Mouse (Mus musculus) lung, postnatal 10 days (tissue): ENCODE results near the gene Hoxa3.
A peak's percentile ranks its signal among the peaks of the same experiment; 100 is the strongest.

Experiments used
- DNase-seq: peaks from one replicate; pipeline ENCODE4 v3.0.0; 2021

The Hoxa3 gene

DNA sequence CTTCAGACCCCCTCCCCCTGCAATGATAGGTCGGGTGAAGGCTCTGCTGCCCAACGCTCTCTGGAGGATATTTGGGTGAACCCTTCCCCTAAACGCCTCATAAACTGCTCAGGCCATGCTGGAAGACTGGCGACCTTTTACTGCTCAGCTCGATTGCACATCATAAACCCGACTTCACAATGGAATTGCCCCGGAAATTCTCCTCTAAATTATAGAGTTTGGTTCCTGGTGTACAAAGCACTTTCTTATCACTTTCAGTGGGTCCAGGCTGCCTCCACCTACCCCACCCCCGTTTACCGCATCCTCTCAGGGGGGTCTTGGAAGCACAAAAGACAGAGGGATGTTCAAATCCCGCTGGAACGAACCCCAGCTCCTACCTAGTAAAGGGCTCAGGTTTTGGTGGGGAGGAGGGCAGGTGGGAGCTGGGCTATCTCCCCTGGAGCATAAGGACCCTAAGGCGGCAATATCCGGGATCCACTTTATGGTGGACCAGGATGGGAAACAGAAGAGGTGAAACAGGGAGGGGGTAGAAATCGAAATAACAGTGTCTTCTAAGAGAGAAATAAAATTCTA is 5.6 kb upstream of the Hoxa3 start:
- no peak for DNase-seq

DNA sequence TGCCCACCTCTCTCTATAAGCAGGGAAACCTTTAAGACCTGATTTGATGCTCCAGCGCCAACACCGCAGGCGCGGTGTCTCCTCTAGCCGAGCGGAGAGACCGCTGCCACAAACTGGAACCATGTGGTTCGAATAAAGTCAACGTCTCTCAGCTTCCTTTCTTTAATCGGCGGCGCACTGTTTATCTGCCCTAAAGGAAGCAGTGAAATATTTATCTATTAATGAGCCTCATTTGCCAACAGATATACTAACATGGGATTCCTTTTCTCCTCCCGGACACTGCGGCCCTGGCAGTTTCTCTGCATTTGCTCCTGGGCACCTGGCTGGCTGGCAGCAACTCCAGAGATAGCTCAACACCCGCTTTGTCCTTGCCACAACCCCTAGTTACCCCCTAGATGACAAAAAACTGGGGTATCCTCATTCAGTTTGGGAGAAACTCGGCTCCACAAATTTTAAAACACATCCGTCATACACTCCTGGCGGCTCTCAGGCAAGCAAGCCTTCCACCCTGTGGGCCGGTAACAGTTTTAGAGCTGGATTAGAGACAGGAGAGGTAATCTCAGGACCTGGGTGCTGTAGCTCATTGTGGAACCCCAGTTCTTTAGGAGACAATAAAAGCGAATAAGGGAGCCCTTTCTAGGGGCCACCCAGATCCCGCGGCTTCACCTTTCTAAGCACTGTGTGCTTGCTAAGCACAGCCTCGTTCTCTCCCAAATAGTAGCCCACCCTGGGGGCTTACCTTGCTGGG is 4.9 kb upstream of the Hoxa3 start:
- DNase-seq = no peak

DNA sequence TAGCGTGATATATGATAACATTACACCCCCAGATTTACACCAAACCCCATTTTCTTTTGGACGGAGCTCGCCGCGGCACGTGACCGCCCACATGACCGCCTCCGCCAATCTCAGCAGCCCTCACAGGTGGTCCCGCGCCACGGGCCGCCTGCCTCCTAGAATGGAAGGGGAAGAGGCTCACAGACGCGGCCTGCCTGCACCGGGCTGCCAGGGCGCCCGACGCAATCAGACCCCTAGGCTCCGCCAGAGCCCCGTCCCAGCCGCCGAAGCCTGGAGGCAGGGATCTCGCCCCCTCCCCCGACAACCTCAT is 4.3 kb upstream of the Hoxa3 start:
- peak; percentile 79 for DNase-seq

DNA sequence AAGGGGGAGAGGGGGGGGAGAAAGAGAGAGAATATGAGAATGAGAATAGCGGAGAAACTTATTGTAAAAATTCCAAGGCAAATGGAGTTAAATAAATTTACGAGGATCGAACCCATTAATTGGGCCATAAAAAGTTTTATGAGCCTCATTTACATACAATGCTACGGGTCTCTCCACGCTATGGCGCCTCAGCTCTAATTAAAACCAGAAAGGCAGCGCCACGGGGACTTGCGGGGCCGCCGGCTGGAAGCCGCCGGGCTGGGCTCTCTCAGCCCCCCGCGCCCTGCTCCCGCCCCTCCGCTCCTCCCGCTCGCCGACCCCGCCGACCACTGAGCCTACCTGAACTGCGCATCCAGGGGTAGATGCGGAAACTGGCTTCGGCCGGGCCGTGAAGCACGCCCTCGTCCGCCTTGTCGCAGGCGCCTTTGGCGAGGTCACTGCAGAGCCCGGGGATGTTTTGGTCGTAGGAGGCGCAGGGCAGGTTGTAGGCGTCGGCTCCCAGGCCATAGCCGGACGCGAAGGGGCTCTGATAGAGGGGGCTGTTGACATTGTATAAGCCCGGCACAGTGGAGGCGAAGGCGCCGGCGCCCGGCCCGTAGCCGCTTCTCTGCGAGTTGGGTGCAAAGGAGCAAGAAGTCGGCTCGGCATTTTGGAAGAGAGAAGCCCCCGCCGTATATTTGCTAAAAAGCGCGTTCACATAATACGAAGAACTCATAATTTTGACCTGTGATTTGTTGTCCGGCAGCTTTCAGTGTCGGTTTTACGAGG is 3.7 kb upstream of the Hoxa3 start:
- no peak for DNase-seq

DNA sequence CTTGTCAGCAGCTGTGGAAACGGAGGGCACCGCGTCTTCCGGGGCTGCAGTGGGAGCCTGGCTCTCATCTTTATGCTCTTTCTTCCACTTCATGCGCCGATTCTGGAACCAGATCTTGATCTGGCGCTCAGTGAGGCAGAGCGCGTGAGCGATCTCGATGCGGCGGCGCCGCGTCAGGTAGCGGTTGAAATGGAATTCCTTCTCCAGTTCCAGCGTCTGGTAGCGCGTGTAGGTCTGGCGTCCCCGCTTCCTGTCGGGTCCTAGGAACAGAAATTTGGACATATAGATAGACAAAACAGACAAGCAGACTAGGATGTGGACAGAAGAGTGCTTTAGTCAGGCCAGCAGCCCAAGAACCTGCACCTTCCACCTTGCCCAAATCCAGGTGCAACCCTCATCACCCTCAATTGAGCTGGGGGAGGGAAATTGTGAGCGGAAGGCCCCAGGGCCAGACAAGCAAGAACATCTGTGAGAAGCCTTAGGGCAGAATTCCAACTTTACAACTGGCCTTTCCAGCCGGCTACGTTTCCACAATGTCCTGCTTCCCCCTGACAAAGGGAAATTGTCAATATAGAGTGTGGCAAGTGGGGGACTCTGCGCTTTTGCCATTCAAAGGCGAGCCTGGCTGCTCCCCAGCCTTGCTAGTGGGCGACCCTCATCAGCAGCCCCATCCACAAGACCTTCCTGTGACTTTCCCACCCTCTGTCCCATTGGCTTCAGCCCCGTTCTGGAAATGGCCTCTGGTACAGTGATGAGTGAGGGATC is 2.8 kb upstream of the Hoxa3 start:
- DNase-seq = no peak

DNA sequence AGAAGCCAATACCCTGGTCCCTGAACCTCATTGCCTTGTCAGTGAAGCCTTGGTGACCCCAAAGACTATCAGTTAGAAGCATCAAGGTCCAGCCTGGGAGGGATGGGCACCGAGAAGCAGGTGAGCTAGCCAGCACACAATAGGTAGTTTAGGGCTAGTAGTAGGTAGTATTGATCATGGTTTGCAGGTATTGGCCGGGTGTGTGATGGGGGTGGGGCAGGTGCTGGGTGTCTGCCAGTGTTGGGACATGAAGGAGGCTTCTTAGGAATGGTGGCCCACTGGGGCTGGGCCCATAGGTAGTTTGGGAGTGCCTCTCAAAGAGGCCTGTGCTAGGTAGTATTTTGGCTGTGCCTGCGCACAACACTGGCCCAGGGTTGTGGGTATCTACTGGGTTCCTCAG is 1.9 kb upstream of the Hoxa3 start:
- DNase-seq = no peak

DNA sequence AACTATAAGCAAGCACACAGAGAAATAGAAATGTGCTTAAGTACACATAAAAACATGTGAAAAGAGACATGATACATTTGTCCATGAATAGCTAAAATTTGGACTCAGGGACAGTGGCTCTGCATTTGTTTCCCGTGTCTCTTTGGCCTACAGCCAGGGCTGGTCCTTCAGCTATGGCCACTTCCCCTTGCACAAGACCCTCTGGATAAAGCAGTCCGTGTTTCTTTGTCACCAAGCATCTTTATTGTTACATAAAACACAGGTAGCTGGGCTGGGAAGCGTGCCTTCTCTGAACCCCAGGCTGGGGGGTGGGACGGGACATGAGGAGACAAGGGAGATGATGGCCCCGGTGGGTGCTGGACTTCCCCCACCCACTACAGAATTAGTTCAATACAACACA is 1.1 kb upstream of the Hoxa3 start:
- DNase-seq = no peak

DNA sequence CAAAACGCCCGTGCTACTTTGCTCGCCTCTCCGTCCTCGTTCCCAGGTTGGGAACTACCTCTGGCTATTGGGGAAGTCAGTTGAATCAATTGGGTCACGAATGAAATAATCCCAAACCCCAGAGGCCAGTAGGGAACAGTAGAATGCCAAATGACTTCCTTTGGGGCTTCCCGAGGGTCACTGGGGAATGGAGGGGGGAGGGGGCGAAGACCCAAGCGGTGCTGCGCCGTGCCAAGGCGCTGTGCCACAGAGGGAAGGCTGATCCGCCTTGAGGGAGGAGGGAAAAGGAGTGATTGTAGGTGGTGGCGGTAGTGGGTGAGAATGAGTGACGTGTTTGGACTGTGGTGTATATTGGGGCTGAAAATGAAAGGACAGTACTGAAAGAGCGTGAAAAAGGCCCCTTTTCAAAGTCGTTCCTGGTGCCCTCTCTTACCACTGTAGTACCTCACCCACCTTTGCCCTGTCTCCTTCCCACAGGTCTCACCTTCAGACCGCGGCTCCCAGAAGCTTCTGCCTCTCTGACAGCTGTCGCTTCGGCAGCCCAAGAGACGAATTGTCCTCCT is 499 bp downstream of the Hoxa3 start:
- DNase-seq = peak; percentile 46

DNA sequence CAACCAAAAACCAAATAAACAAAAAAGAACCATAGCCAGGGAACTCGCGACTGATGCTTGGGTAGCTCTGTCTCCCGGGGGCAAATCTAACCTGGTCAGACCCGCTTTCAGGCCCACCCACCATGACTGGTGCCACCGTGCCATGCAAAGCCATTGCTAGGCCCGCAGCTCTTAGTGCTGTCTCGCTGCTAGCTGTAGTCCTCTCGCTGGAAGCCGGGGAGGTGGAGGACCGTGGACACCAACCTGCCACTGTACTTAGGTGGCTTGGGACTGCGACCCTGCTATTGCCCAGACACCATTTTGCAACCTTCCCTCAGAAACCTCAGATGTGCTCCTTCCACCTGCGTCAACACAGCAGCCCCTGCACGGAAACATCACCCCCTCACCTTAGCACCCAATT is 1.2 kb downstream of the Hoxa3 start:
- peak; percentile 15 for DNase-seq

DNA sequence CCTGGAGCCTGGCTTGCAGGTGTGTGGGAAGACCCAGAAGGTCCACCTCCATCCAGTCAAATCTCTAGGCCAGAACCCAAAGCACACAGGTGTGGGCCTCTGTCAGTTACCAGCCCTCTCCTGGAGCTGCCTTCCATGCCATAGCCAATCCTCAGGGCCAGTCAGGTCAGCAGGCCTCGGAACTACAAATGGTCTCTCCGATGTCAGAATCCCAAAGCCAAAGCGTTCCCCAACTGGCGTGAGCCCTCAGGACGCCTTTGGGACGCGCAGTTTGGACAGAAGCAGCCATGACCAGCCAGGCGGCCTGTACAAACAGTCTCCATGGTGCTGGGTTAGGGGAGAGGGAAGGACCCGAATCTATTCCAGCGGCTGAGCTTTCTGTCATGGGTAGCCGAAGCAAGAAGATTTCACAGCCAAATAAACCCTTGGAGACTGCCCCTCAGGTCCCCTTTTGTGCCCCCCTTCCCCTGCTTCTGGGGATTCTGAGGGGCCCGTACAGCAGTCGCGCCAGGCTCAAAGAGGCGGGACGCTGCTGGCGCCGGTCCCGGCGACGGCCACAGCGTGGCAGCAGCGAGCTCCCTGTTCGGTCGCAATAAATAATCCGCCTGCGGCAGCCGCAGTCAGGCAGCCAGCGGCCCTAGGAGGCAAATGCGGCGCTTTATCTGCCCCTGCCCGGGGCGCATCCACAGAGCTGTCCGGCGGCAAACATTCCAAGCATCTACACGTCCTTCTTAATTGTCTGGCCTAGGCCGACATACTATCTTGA is 1.8 kb downstream of the Hoxa3 start:
- peak; percentile 87 for DNase-seq

DNA sequence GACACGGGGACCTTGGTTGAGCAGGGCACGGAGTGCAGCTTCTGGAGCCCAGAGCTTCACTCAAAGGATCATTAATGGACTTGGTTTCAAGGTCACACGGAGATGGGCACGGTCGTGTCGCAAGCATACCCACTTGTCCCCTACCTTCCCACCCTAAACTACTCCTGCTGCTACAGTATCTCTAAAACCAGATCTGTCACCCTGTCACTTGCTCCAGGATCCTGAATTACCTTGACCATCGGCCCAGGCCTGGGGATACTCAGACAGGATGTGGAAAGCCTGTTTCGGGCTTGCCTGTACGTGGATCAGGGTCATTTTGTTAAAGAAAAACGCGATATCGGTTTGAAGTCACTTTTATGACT is 3.5 kb downstream of the Hoxa3 start:
- DNase-seq = no peak

DNA sequence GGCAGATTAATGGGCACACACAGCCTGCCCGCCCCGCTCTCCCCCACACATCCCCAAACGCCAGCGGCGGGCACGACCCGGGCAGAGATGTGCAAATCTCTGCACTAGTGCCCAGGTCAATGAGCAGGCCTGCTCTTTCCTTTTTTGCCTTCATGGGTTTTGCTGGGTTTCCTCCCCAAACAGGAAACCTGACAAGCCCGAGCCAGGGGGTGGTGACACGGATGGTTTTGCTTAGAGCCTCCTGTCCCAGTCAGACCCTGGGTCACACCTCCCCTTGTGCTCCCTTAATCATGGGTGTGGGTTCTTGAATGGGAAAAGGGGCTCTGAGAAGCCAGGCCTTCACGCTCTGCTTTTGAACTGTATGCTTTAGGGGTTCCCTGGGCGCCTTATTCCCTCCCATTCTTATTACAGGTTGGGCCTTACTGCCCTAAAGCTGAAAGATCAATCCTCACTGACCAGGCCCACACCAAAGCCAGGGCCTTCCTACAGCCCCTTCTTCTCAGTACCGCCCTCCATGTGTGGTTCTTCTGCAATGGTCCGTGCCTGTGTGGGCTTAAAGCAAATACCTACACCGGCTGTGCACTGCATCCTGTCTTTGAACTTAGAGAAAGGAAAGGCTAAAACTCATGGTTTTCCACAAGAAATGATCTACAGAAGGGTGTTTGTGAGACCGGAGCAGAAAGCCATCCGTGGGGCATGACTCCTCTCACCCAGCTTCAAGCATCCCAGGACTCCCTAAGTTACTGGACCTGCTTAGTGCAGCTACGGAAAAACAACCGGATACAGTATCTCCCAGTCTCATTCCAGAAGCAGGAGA is 4.1 kb downstream of the Hoxa3 start:
- peak; percentile 45 for DNase-seq

DNA sequence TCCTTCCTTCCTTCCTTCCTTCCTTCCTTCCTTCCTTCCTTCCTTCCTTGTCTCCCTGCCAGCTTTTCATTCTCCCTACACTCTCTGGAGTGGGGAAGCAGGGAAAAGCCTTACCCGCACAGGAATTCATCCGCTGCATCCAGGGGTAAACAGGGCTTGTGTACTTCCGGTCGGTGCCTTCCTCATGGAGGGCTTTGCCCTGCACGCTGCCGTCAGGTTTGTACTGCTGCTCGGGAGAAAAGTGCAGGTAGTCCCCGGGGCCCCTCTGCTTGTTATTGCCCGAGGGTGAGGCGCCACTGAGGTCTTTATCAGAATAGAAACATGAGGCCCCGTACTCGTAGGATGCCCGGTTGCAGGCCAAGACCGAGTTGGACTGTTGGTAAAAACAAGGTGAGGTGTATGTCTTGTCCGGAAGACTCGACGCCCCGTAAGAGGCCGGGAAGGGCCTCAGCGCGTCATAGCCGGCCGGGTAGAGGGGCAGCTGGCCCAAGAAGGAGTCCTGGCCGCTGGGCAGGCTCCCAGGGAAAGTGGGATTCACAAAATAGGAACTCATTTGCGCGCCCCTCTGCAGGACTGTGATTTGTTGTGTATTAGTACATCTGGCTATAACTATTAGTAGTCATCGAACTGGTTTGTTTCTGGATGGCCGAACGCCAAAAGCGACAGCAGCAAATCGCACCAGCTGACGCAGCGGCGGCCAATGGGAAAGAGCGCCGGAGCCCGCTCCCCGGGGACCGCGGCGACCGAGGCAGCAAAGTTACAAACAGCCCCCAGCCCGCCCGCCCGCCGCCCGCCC is 4.9 kb downstream of the Hoxa3 start, which contains the start of gene Hoxa6:
Gene Hoxa6 (minus strand): TSS at position 651 of the 796 bp plus-strand sequence.
- DNase-seq = peak; percentile 75

DNA sequence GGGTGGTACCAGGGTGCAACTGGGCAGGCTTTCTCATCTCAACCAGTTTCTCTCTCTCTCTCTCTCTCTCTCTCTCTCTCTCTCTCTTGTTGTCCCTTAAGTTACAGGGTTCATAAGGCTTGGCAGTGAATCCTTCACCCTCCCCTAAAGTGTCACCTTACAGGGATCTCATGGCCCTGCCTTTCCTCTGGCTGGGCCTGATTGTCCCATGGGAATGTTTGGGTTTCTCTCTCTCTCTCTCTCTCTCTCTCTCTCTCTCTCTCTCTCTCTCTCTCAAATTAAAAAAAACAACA is 5.5 kb downstream of the Hoxa3 start:
- no peak for DNase-seq

DNA sequence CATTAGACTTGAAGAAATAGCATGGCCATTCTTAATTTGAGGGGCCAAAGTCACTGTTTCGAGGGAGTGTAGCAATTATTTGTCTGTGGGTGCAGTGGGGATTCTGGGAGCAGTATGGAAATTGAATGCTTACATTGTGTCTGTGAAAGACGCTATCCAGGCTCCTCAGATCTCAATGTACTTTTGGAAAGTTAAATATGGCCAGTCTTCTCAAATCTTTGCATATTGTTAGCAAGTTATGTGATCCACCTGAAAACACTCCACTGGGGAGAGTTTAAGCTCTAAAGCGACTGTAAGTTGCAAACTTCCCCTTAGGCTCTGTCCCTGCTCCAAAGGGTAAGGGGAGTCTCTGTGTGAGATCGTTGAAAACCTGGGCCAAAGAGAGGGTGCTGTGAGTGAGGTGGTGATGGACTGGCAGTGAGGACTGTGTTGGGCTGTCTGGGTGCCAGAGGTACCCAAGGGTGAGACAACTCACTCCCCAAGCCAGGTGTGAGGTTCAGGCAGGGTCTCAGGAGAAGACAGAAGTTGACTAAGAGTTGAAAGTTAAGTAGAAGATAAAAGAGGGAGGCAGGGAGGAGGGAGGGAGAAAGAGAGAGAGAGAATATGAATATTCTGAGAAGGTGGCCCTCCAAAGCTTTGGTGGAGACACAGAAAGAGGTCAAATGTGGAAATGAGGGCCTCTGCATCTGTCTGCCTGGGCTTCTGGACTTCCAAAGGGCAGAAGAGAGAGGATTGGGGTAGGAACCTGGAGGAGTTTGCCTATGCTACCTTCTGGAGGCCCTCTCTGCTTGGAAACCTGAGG is 6.1 kb downstream of the Hoxa3 start:
- DNase-seq = no peak

DNA sequence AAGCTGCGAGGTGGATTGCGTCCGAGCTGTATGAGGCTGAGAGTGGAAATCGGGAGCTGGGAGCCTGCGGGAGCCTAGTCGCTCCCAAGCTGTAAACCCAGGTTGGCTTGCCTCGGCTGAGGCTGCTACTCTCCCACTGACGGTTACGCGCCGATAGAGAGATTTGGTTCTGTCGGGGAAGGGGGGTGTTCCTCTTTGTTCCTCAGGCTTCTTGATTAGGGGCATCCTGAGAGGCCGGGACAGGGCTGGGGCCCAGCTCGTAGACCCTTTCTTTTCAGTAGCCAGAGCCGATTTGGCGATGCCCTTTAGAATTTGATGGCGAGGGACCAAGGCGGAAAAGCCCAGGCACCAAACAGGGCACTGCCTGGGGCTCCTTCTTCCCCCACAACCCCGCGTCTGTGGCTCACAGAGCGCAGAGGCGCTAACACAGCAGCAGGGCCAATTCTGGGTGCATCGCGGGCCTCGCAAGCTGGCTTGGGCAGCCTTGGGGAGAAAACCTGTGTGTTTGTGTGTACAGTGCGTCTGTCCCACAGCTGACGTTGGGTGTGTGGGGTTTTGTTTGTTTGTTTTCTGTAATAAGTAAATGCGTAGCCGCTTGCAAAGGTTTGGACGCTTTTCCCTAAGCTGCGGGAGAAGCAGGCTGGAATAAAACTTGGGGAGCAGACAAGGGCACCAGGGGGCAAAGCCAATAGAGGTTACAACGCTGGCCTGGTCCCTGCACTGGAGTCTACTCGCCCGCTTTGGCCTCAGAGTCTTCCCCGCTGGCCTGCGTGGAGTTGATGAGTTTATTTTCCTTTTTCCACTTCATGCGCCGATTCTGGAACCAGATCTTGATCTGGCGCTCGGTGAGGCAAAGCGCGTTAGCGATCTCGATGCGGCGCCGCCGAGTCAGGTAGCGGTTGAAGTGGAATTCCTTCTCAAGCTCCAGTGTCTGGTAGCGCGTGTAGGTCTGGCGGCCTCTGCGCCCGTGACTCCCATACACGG is 7.2 kb downstream of the Hoxa3 start:
- no peak for DNase-seq

DNA sequence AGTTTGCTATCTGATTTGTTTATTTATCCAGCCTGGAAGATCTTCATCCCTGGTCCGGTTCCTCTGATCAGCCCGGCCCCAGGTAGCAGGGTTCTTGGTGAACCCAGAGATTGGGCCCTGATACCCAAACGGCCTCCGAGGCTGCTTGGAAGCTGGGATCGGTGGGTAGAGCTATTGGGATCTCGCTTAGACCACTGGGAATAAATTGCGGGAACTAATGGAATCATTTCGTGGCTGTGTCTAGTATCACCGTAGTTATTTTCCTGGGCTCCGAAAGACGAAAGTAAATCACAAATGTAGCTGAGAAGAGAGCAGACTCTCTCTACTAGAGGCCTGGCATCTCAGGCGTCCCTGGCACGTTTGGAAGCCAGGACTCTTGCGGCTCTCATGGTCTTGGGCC is 7.9 kb downstream of the Hoxa3 start:
- DNase-seq = peak; percentile 19

DNA sequence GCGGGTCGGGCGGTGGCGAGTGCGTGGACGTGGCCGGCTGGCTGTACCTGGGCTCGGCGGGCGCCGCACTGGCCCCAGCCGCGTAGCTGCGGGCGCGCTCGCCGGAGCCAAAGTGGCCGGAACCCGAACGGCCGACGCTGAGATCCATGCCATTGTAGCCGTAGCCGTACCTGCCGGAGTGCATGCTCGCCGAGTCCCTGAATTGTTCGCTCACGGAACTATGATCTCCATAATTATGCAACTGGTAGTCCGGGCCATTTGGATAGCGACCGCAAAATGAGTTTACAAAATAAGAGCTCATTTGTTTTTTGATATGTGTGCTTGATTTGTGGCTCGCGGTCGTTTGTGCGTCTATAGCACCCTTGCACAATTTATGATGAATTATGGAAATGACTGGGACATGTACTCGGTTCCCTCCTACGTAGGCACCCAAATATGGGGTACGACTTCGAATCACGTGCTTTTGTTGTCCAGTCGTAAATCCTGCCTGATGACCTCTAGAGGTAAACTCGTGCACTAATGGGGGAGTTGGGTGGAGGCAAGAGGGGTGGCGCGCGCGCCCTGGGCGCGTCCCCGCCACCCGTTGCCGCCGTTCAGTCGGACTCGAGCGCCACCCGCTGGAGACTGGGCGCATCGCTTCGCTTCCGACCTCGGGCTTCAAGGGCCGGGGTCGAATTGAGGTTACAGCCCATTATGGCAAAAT is 8.9 kb downstream of the Hoxa3 start, which contains the start of gene Hoxa5:
Gene Hoxa5 (minus strand): TSS at position 538 of the 703 bp plus-strand sequence.
- DNase-seq = peak; percentile 94
